Mouse (Mus musculus): ENCODE results near the gene Commd3. TPM values are rescaled to one million over a fixed set of nuclear protein-coding genes. Genes with fewer than 3 reads are reported as not detected.

Commd3 gene
- polyA plus RNA-seq (2016; fragmentation: Nextera tagmentation; extraction: Ambion mirVana) = 206 and 207 TPM in 2 replicates

DNA sequence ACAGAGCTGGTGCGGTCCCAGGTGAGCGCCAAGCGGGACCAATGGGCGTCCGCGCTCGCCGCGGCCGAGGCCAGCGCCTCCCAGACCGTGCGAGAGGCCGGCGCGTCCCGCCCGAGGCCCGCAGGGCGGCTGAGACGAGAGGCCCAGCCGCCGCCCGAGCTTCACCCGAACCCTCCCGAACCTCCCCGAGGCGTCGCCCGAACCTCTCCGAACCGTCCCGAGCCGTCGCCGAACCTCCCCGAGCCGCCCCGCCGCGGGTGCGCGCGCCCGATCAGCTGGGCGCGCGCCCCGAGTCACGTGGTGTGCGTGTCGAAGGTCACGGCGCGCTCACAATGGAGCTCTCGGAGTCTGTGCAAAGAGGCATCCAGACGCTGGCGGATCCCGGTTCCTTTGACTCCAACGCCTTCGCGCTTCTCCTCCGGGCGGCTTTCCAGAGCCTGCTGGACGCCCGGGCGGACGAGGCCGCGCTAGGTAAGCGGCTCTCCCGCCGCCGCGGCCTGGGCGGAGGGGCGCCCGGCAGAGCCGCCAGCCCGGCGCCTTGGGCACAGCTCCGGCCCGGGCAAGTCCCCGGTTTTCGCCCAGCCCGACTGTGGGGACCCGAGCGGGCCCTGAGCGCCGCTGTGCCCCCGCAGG lies at the start of gene Commd3:
Gene Commd3 (plus strand): TSS at position 252 of the 633 bp plus-strand sequence.
- Histone ChIP-seq H3K4me1 (peaks cover 15% of the 10 kb centered on the region; the same call in 1 of the 2 replicates), H3K27ac (peak within 1 kb of the TSS; percentile 98), H3K4me2 (replicated peaks) (peak within 1 kb of the TSS; percentile 81), H3K9me3 (no peaks in the 10 kb centered on the region), H3K27me3 (no peaks in the 10 kb centered on the region; the same call in 1 of the 2 replicates), H3K4me3 (peak within 1 kb of the TSS; percentile 85), H3K9ac (peak within 1 kb of the TSS; percentile 98), H3K36me3 (no peaks in the 10 kb centered on the region)
- under 1% methylated on average over 69 of the region's 91 CpGs for WGBS
- ATAC-seq (ENCODE audit: insufficient number of reproducible peaks, insufficient read depth, low FRiP score, low TSS enrichment) = peak; percentile 85

DNA sequence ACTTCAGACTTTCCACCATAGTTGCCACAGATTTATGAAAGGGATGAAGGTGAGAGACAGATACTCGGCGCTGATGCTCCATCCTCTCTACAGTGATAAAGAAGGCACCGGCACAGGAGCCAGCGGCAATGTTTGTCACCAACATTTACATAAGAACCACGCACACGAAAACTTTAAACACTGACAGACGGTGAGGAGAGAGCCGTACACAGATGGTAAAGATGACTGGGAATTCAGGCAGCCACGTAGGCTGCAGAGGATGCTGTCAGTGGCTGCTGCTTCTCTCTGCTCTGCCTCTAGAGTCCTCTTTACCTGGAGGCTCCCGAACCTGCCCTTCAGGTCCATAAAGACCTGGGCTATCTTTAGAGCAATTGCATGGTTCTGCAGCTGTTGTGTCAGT lies 49.0 kb upstream of the Commd3 start:
- Histone ChIP-seq H3K9ac (no peak overlapping the region), H3K9me3 (no peaks in the 10 kb centered on the region), H3K4me3 (no peak overlapping the region), H3K27ac (no peak overlapping the region), H3K27me3 (0 out of 2 replicates have a peak, but pooled peaks cover 3% of the 10 kb centered on the region), H3K36me3 (no peaks in the 10 kb centered on the region), H3K4me1 (peaks cover 6% of the 10 kb centered on the region), H3K4me2 (replicated peaks) (no peak overlapping the region)
- ATAC-seq (ENCODE audit: insufficient number of reproducible peaks, insufficient read depth, low FRiP score, low TSS enrichment) = no peak
- WGBS = 65% methylated on average over 10 of the region's 10 CpGs

DNA sequence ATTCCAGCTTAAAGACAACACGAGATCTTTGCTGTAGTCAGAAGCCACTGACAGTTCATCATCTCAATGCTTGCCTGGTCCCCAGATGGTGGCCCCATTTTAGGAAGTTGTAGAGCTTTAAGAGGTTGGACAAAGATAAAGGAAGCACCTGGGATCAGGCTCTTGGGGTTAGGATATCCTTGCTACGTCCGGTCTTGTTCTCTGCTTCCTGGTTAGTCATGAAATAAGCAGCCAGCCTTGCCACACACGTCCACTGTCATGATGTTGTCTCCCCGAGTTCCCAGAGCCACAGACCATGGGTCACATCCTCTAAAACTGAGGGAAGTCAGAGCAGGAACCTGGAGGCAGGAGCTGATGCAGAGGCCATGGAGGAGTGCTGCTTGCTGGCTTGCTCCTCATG lies 41.6 kb upstream of the Commd3 start:
- Histone ChIP-seq H3K4me1 (no peaks in the 10 kb centered on the region), H3K9me3 (no peaks in the 10 kb centered on the region), H3K36me3 (no peaks in the 10 kb centered on the region), H3K27ac (no peak overlapping the region), H3K9ac (no peak overlapping the region), H3K4me2 (replicated peaks) (no peak overlapping the region), H3K27me3 (no peaks in the 10 kb centered on the region), H3K4me3 (no peak overlapping the region)
- 76% methylated on average over 5 of the region's 5 CpGs for WGBS
- no peak for ATAC-seq (ENCODE audit: insufficient number of reproducible peaks, insufficient read depth, low FRiP score, low TSS enrichment)

DNA sequence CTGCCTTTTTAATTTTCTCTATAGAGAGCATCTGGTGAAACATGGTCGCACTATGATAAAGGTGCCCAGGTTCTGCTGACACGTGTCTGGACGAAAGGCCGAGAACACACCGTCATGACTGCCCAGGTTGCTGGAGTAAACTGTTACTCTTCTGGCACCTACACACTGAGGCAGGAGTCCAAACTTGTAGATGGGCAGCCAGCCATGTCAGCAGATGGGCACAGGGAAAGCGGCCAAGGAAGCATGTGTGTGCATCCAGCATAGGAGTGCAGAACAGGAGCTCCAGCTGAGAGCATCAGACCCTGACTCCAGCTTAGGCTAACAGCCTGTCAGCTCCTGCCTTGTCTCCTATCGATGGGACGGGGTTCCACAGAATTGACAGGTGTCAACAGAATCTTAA lies 37.1 kb upstream of the Commd3 start:
- no peaks in the 10 kb centered on the region for H3K36me3 ChIP-seq
- no peaks in the 10 kb centered on the region for H3K27me3 ChIP-seq
- WGBS = 92% methylated on average over 8 of the region's 8 CpGs
- H3K9ac ChIP-seq = no peak overlapping the region
- no peak for ATAC-seq (ENCODE audit: insufficient number of reproducible peaks, insufficient read depth, low FRiP score, low TSS enrichment)
- H3K9me3 ChIP-seq = no peaks in the 10 kb centered on the region
- no peak overlapping the region for H3K4me2 ChIP-seq (replicated peaks)
- no peak overlapping the region for H3K27ac ChIP-seq
- H3K4me3 ChIP-seq = no peak overlapping the region
- no peaks in the 10 kb centered on the region for H3K4me1 ChIP-seq

DNA sequence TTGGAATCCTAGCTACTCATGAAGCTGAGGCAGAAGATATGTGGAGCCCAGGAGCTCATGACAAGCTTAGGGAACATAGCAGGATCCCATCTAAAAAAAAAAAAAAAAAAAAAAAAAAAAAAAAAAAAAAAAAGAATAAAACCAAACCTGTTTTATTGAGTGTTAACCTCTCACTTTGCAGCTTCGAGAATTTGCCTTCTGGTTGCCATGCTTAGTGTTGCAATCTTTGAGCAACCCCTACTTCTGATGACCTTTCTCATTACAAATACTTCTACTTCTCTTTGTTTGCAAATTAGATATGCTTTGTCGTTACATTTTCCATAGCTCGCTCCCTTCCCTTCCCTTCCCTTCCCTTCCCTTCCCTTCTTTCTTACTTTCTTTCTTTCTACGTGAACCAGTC lies 23.6 kb upstream of the Commd3 start:
- H3K4me3 ChIP-seq = no peak overlapping the region
- H3K36me3 ChIP-seq = no peaks in the 10 kb centered on the region
- no peak for ATAC-seq (ENCODE audit: insufficient number of reproducible peaks, insufficient read depth, low FRiP score, low TSS enrichment)
- no peaks in the 10 kb centered on the region for H3K9me3 ChIP-seq
- no peaks in the 10 kb centered on the region for H3K27me3 ChIP-seq
- H3K27ac ChIP-seq = no peak overlapping the region
- no peaks in the 10 kb centered on the region for H3K4me1 ChIP-seq
- WGBS = 85% methylated on average over 4 of the region's 4 CpGs
- H3K4me2 ChIP-seq (replicated peaks) = no peak overlapping the region
- no peak overlapping the region for H3K9ac ChIP-seq

DNA sequence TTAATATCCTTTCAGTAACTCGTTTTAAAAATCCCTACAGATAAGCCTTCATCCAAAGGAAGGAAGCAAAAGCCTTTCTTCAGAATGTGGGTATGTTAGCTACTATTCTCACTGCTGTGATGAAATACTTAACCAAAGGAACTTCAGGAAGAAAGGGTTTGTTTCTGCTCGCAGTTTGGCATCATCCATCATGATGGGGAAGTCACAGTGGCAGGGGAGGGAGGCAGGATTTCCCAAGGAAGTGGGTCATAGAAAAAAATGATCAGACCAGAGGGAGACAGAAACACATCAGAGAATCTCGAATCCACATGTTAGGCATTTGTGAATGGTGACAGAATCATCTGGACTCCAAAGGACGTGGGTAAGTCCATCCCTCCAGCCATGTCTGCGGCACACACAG lies 17.4 kb upstream of the Commd3 start:
- no peaks in the 10 kb centered on the region for H3K4me1 ChIP-seq
- 72% methylated on average over 5 of the region's 5 CpGs for WGBS
- no peak overlapping the region for H3K27ac ChIP-seq
- no peak for ATAC-seq (ENCODE audit: insufficient number of reproducible peaks, insufficient read depth, low FRiP score, low TSS enrichment)
- H3K4me3 ChIP-seq = no peak overlapping the region
- no peak overlapping the region for H3K9ac ChIP-seq
- H3K4me2 ChIP-seq (replicated peaks) = no peak overlapping the region
- H3K9me3 ChIP-seq = no peaks in the 10 kb centered on the region
- H3K27me3 ChIP-seq = no peaks in the 10 kb centered on the region
- H3K36me3 ChIP-seq = no peaks in the 10 kb centered on the region

DNA sequence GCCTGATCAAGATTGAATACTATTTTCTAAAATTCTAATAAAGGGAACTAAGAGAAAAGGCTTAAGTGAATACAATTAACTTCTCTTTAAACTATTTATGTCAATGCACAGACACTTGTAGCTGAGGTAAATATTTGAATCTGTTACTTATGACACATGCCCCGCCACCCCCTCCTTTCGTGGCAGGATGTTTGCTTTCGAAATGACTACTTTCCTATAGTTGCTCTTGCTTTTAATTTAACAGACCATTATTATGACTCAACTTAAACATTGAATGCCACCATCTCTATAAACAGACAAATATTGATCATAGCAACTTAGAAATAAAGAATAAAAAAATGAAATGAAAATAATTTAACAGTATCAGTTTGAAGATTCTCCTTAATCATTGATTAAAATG lies 8.2 kb upstream of the Commd3 start:
- Histone ChIP-seq H3K27me3 (no peaks in the 10 kb centered on the region), H3K4me2 (replicated peaks) (no peak overlapping the region), H3K4me1 (no peaks in the 10 kb centered on the region), H3K4me3 (no peak overlapping the region), H3K9ac (no peak overlapping the region), H3K9me3 (no peaks in the 10 kb centered on the region), H3K36me3 (no peaks in the 10 kb centered on the region), H3K27ac (no peak overlapping the region)
- 88% methylated on average over 3 of the region's 3 CpGs for WGBS
- no peak for ATAC-seq (ENCODE audit: insufficient number of reproducible peaks, insufficient read depth, low FRiP score, low TSS enrichment)

DNA sequence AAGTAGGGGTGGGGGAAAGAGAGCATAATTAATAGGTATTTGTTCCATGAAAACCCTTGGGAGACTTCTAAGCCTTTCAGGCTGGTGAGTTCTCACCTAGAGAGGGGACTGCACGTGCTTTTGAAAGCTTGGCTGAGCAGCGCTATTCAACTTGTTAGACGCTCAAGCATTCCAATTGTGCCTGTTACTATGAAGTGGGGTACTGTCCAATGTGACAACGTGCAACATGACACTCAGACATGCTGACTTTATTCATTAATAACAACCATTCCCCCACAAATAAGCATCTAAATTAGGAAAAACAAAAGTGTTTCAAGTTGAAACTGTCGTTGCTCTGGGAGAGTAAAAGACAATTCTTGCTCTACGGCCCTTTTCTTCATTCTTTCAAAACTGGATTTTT lies 1.1 kb upstream of the Commd3 start:
- WGBS = 10% methylated on average over 6 of the region's 6 CpGs
- no peak for ATAC-seq (ENCODE audit: insufficient number of reproducible peaks, insufficient read depth, low FRiP score, low TSS enrichment)
- Histone ChIP-seq H3K27ac (no peak overlapping the region), H3K4me1 (peaks cover 15% of the 10 kb centered on the region; the same call in 1 of the 2 replicates), H3K9ac (no peak overlapping the region), H3K9me3 (no peaks in the 10 kb centered on the region), H3K27me3 (no peaks in the 10 kb centered on the region; the same call in 1 of the 2 replicates), H3K4me3 (no peak overlapping the region), H3K36me3 (no peaks in the 10 kb centered on the region), H3K4me2 (replicated peaks) (no peak overlapping the region)

DNA sequence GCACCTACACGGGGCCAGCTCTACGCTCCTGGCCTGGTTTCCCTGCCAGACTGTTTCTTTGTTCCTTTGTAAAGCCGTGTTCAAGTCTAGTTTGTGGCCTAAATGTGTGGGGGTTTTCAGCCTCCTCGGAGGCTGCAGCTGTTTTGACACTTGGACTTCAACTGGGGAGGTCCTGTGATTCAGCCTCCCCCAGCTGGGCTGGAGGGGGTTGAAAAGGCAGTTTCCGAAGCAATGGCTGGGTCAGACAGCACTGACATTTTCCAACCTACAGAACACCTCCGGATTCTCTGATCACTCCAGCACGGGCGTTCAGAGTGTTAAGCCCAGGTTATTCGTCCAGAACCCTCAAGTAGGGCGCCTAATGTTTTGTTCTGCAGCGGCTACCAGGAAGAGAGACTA lies 581 bp downstream of the Commd3 start:
- Histone ChIP-seq H3K4me1 (peaks cover 15% of the 10 kb centered on the region; the same call in 1 of the 2 replicates), H3K4me3 (peak overlapping the region; percentile 85), H3K27me3 (no peaks in the 10 kb centered on the region; the same call in 1 of the 2 replicates), H3K4me2 (replicated peaks) (peak overlapping the region; percentile 81), H3K9me3 (no peaks in the 10 kb centered on the region), H3K36me3 (no peaks in the 10 kb centered on the region), H3K27ac (peak overlapping the region; percentile 98), H3K9ac (peak overlapping the region; percentile 98)
- WGBS = under 1% methylated on average over 11 of the region's 11 CpGs
- ATAC-seq (ENCODE audit: insufficient number of reproducible peaks, insufficient read depth, low FRiP score, low TSS enrichment) = no peak

DNA sequence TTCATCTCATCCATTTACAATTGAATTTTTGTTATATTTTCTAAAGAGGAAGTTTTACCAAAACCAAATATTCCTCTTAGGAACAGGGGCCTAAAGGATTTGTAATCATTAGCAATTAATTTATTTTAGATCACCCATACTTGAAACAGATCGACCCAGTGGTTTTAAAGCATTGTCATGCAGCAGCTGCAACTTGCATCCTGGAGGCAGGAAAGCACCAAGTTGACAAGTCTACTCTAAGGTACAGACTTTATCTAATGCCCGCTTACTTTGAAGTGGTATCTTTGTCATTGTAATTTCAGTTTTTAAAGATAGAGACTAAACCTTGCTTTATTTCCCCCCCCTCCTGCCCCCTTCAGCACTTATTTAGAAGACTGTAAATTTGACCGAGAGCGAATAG lies 1.6 kb downstream of the Commd3 start:
- Histone ChIP-seq H3K4me1 (peaks cover 20% of the 10 kb centered on the region; the same call in 1 of the 2 replicates), H3K4me3 (no peak overlapping the region), H3K36me3 (no peaks in the 10 kb centered on the region), H3K27ac (no peak overlapping the region), H3K9me3 (no peaks in the 10 kb centered on the region), H3K27me3 (no peaks in the 10 kb centered on the region; the same call in 1 of the 2 replicates), H3K4me2 (replicated peaks) (0 out of 2 replicates have a peak overlapping the region, but pooled peaks have one; percentile 13), H3K9ac (no peak overlapping the region)
- WGBS = 28% methylated on average over 4 of the region's 4 CpGs
- ATAC-seq (ENCODE audit: insufficient number of reproducible peaks, insufficient read depth, low FRiP score, low TSS enrichment) = no peak

DNA sequence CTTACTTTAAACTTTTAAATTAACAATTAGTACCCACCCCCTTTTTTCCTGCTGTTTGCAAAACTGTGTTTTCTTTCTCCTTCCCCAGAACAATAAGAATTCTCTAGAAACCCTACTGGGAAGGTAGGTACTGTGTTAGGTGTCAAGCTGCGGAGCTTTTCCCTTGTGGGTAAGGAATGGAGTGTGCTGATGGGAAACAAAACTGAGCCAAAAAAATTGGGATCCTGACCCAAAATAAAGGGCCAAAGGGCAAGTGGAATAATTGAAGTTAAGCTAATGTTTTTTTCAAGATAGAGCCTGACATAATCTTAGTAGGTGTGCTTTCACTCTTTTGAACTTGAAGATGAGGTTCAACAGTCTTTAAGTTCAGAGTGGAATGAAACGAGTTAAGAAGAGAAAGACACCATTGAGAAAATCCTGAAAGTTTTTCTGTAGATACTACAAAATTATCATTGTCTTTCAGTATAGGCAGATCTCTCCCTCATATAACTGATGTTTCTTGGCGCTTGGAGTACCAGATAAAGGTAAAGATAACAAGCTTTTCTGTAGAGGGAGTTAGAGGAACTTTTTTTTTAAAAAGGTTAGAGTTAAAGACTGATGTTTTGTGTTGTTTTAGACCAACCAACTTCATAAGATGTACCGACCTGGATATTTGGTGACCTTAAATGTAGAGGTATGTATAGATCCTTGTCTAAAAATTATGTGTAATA lies 2.2 kb downstream of the Commd3 start:
- 29% methylated on average over 4 of the region's 4 CpGs for WGBS
- Histone ChIP-seq H3K27me3 (no peaks in the 10 kb centered on the region; the same call in 1 of the 2 replicates), H3K9me3 (no peaks in the 10 kb centered on the region), H3K4me1 (peaks cover 20% of the 10 kb centered on the region; the same call in 1 of the 2 replicates), H3K4me3 (no peak overlapping the region), H3K36me3 (no peaks in the 10 kb centered on the region), H3K4me2 (replicated peaks) (0 out of 2 replicates have a peak overlapping the region, but pooled peaks have one; percentile 13), H3K9ac (no peak overlapping the region), H3K27ac (no peak overlapping the region)
- ATAC-seq (ENCODE audit: insufficient number of reproducible peaks, insufficient read depth, low FRiP score, low TSS enrichment) = no peak

Data from embryonic facial prominence, embryonic 12.5 days (tissue).